8 mouse cellular contexts compared by ENCODE assay signal in genomic region chr3:159495243-159495801, GRCm38 (mm10). TPM values are rescaled to one million over a fixed set of nuclear protein-coding genes. Genes with fewer than 3 reads are reported as not detected.
A peak's percentile ranks its signal among the peaks of the same experiment; 100 is the strongest.
DNase-seq lines count a peak whose midpoint lies in the region; ATAC-seq and TF ChIP-seq lines count a peak whose summit lies in the region.

TSS of gene Depdc1a (plus strand) at chr3:159495433.

- H3K9ac ChIP-seq in heart, embryonic 11.5 days (ENCODE audit: low read depth, low read length): peak within 1 kb of the TSS; percentile 79
- H3K9ac ChIP-seq in kidney, embryonic 16.5 days (replicated peaks; ENCODE audit: low read length): peak within 1 kb of the TSS; percentile 77
- H3K9ac ChIP-seq in liver, adult 2 months (ENCODE audit: low read depth, low read length): peak within 1 kb of the TSS; percentile 61

- H3K27ac ChIP-seq in heart, embryonic 11.5 days (ENCODE audit: low read depth, low read length): peak within 1 kb of the TSS; percentile 50; the same call in 1 of the 2 replicates
- no peak within 1 kb of the TSS for H3K27ac ChIP-seq in kidney, embryonic 16.5 days (ENCODE audit: low read length)
- no peak within 1 kb of the TSS for H3K27ac ChIP-seq in liver, adult 2 months (replicated peaks; ENCODE audit: insufficient read depth, low read depth, low read length)

- peaks cover 10% of the 10 kb centered on the region for H3K4me1 ChIP-seq in erythroblast, embryonic 14.5 days (ENCODE audit: control insufficient read depth)
- 0 out of 2 replicates have a peak, but pooled peaks cover 2% of the 10 kb centered on the region for H3K4me1 ChIP-seq in heart, embryonic 11.5 days (ENCODE audit: control insufficient read depth, insufficient read depth, low read length)
- H3K4me1 ChIP-seq in kidney, embryonic 16.5 days (ENCODE audit: insufficient read depth, low read length): peaks cover 5% of the 10 kb centered on the region; the same call in 1 of the 2 replicates
- no peaks in the 10 kb centered on the region for H3K4me1 ChIP-seq in liver, adult 2 months (ENCODE audit: control insufficient read depth, insufficient read depth, low read length)

- peak; percentile 100 for ATAC-seq in heart, embryonic 11.5 days (replicated peaks; ENCODE audit: insufficient number of reproducible peaks, low FRiP score, low TSS enrichment)
- ATAC-seq in kidney, embryonic 16.5 days (ENCODE audit: low FRiP score, low TSS enrichment): peak; percentile 100

- peaks cover 51% of the 10 kb centered on the region for H3K79me2 ChIP-seq in C2C12 (ENCODE audit: control insufficient read depth, insufficient read depth)
- H3K79me2 ChIP-seq in liver, adult 2 months (ENCODE audit: control insufficient read depth, insufficient read depth, low read length): no peaks in the 10 kb centered on the region
- H3K79me2 ChIP-seq in myocyte (ENCODE audit: control insufficient read depth, insufficient read depth): peaks cover 37% of the 10 kb centered on the region

- peak within 1 kb of the TSS; percentile 60 for H3K4me3 ChIP-seq in C2C12 (ENCODE audit: insufficient read depth, poor library complexity, severe bottlenecking)
- peak within 1 kb of the TSS; percentile 94 for H3K4me3 ChIP-seq in erythroblast, embryonic 14.5 days (replicated peaks)
- H3K4me3 ChIP-seq in heart, embryonic 11.5 days (ENCODE audit: low read depth, low read length): peak within 1 kb of the TSS; percentile 63
- peak within 1 kb of the TSS; percentile 55 for H3K4me3 ChIP-seq in kidney, embryonic 16.5 days (ENCODE audit: low read length)
- peak within 1 kb of the TSS; percentile 67 for H3K4me3 ChIP-seq in liver, adult 2 months (ENCODE audit: insufficient read depth, low read depth, low read length)
- peak within 1 kb of the TSS; percentile 58 for H3K4me3 ChIP-seq in myocyte

- H3K4me2 ChIP-seq in heart, embryonic 11.5 days: peak within 1 kb of the TSS; percentile 71
- H3K4me2 ChIP-seq in kidney, embryonic 16.5 days (replicated peaks; ENCODE audit: low read depth, low read length): peak within 1 kb of the TSS; percentile 60
- H3K4me2 ChIP-seq in myocyte (ENCODE audit: low read depth): peak within 1 kb of the TSS; percentile 61

- TF ChIP-seq CTCF in C2C12 (IDR thresholded peaks at IDR 0.05; ENCODE audit: control insufficient read depth, insufficient read depth, insufficient read length): no peak
- no peak for TF ChIP-seq CTCF in brain, embryonic 14.5 days (IDR thresholded peaks at IDR 0.05; ENCODE audit: borderline replicate concordance, extremely low read depth, insufficient read depth, insufficient read length)
- TF ChIP-seq CTCF in liver, adult 2 months (IDR thresholded peaks at IDR 0.05; ENCODE audit: low read depth, low read length): no peak

- H3ac ChIP-seq in C2C12 (ENCODE audit: control insufficient read depth, insufficient read length, low read depth): peak within 1 kb of the TSS; percentile 88
- H3ac ChIP-seq in myocyte (ENCODE audit: control insufficient read depth, insufficient read length): peak within 1 kb of the TSS; percentile 22

- H3K79me3 ChIP-seq in C2C12 (ENCODE audit: low read depth): peaks cover 36% of the 10 kb centered on the region

- peak; percentile 35; the same call in 1 of the 2 replicates for TF ChIP-seq POLR2A in brain, embryonic 14.5 days (IDR thresholded peaks at IDR 0.05; ENCODE audit: borderline replicate concordance, extremely low read depth, insufficient read depth, insufficient read length, poor library complexity, severe bottlenecking)
- 0 out of 2 replicates have a peak, but pooled peaks have one; percentile 20 for TF ChIP-seq POLR2A in liver, adult 2 months (IDR thresholded peaks at IDR 0.05; ENCODE audit: extremely low read depth, insufficient read depth, low read length)
- peak; percentile 78 for TF ChIP-seq POLR2A in myocyte (IDR thresholded peaks at IDR 0.05; ENCODE audit: insufficient read length, low read depth)

- no peaks in the 10 kb centered on the region for H3K9me3 ChIP-seq in erythroblast, embryonic 14.5 days (ENCODE audit: control insufficient read depth, low read length)
- no peaks in the 10 kb centered on the region for H3K9me3 ChIP-seq in heart, embryonic 11.5 days (replicated peaks; ENCODE audit: control insufficient read depth, low read length)
- H3K9me3 ChIP-seq in kidney, embryonic 16.5 days (ENCODE audit: low read length): no peaks in the 10 kb centered on the region

- peaks cover 19% of the 10 kb centered on the region for H3K36me3 ChIP-seq in C2C12 (ENCODE audit: control insufficient read depth, insufficient read depth)
- H3K36me3 ChIP-seq in erythroblast, embryonic 14.5 days (ENCODE audit: control insufficient read depth): peaks cover 24% of the 10 kb centered on the region
- H3K36me3 ChIP-seq in heart, embryonic 11.5 days (ENCODE audit: control insufficient read depth, insufficient read depth, low read length): peaks cover 2% of the 10 kb centered on the region; the same call in 1 of the 2 replicates
- H3K36me3 ChIP-seq in kidney, embryonic 16.5 days (ENCODE audit: insufficient read depth, low read length): 0 out of 2 replicates have a peak, but pooled peaks cover 4% of the 10 kb centered on the region
- no peaks in the 10 kb centered on the region for H3K36me3 ChIP-seq in liver, adult 2 months (ENCODE audit: control insufficient read depth, insufficient read depth, low read length)
- H3K36me3 ChIP-seq in myocyte (ENCODE audit: control insufficient read depth, insufficient read depth): no peaks in the 10 kb centered on the region
- no peaks in the 10 kb centered on the region for H3K36me3 ChIP-seq in splenic B cell, adult 2 months (ENCODE audit: control insufficient read depth, insufficient read depth, low read length, poor library complexity, severe bottlenecking)

- peak; percentile 98 for DNase-seq in brain, embryonic 14.5 days (ENCODE audit: low read depth)
- DNase-seq in liver, adult 2 months (ENCODE audit: extremely low read depth, low read depth, low spot score): peak; percentile 68
- peak; percentile 93 for DNase-seq in splenic B cell, adult 2 months (ENCODE audit: low read depth, low spot score)

- WGBS in heart, embryonic 11.5 days (ENCODE audit: insufficient replicate concordance): under 1% methylated on average over 28 of the region's 28 CpGs
- under 1% methylated on average over 28 of the region's 28 CpGs for WGBS in kidney, embryonic 16.5 days
- under 1% methylated on average over 28 of the region's 28 CpGs for WGBS in liver, adult 2 months

- no peaks in the 10 kb centered on the region for H3K27me3 ChIP-seq in C2C12 (ENCODE audit: control insufficient read depth, insufficient read depth, insufficient read length)
- no peaks in the 10 kb centered on the region; the same call in 1 of the 2 replicates for H3K27me3 ChIP-seq in erythroblast, embryonic 14.5 days (ENCODE audit: control insufficient read depth)
- H3K27me3 ChIP-seq in heart, embryonic 11.5 days (ENCODE audit: control insufficient read depth, insufficient read depth, low read length): no peaks in the 10 kb centered on the region
- H3K27me3 ChIP-seq in kidney, embryonic 16.5 days (ENCODE audit: insufficient read depth, low read length): no peaks in the 10 kb centered on the region
- no peaks in the 10 kb centered on the region for H3K27me3 ChIP-seq in liver, adult 2 months (ENCODE audit: control insufficient read depth, insufficient read depth, low read length)
- H3K27me3 ChIP-seq in myocyte (ENCODE audit: control insufficient read depth, insufficient read depth, insufficient read length): no peaks in the 10 kb centered on the region
- no peaks in the 10 kb centered on the region for H3K27me3 ChIP-seq in splenic B cell, adult 2 months (ENCODE audit: control insufficient read depth, insufficient read depth, low read length, poor library complexity, severe bottlenecking)

TF ChIP-seq in C2C12, 6 proteins besides CTCF, POLR2A, EP300 and RAD21:
- TF ChIP-seq USF1 (IDR thresholded peaks at IDR 0.05; ENCODE audit: low read depth): peak; percentile 97
- TF ChIP-seq FOSL1 (IDR thresholded peaks at IDR 0.05; ENCODE audit: insufficient read depth, low read length, poor library complexity, severe bottlenecking): no peak

TF ChIP-seq in myocyte, 11 proteins besides CTCF, POLR2A, EP300 and RAD21:
- TF ChIP-seq USF1 (IDR thresholded peaks at IDR 0.05; ENCODE audit: low read depth): peak; percentile 99
- TF ChIP-seq TCF3 (IDR thresholded peaks at IDR 0.05; ENCODE audit: insufficient read length, low read depth): no peak
- no peak for TF ChIP-seq TCF12 (IDR thresholded peaks at IDR 0.05; ENCODE audit: insufficient read depth, poor library complexity, severe bottlenecking)
- no peak for TF ChIP-seq MYOG (IDR thresholded peaks at IDR 0.05; ENCODE audit: control insufficient read depth in 1 of 3, insufficient read depth in 1 of 3, insufficient read length in 2 of 3, low read depth in 2 of 3)
- TF ChIP-seq MYOD1 (IDR thresholded peaks at IDR 0.05; ENCODE audit: control insufficient read depth in 1 of 3, insufficient read length in 2 of 3, low read depth in 2 of 3): no peak
- peak; percentile 16 for TF ChIP-seq SRF (IDR thresholded peaks at IDR 0.05; ENCODE audit: control insufficient read depth, insufficient read length, low read depth)
- TF ChIP-seq E2F4 (IDR thresholded peaks at IDR 0.05; ENCODE audit: insufficient read depth): peak; percentile 93
- TF ChIP-seq POLR2AphosphoS2 (IDR thresholded peaks at IDR 0.05; ENCODE audit: insufficient read length, low read depth): peak; percentile 82
- no peak for TF ChIP-seq CEBPB (IDR thresholded peaks at IDR 0.05; ENCODE audit: insufficient read depth, poor library complexity, severe bottlenecking)

RNA-seq across cellular contexts. Expression of gene Depdc1a, which starts in this region (rescaled TPM):
- polyA plus RNA-seq in C2C12 (2012; fragmentation: generic; extraction: Trizol) (6.1 TPM), myocyte (2012; fragmentation: generic; extraction: Trizol) (3.4 TPM)
- 4.7 and 8.0 TPM in 2 replicates for polyA plus RNA-seq in brain, embryonic 14.5 days (2012; rRNA removed)
- 0.23 and 0.44 TPM in 2 replicates for polyA plus RNA-seq in erythroblast, embryonic 14.5 days (2012)
- 35.1 and 39.4 TPM in 2 replicates for polyA plus RNA-seq in heart, embryonic 11.5 days (2014; fragmentation: Nextera tagmentation; extraction: Ambion mirVana)
- polyA plus RNA-seq in kidney, embryonic 16.5 days (2015; fragmentation: Nextera tagmentation; extraction: Ambion mirVana): 34.5 and 36.3 TPM in 2 replicates
- total RNA-seq in liver, adult 2 months (2014; rRNA removed): 0.09 and 0.60 TPM in 2 replicates
- polyA plus RNA-seq in liver, adult 2 months (2012; rRNA removed): not detected in 2 replicates

Comparison
In these comparisons a context has a peak if more than half of its experiments do, and no peak if none do; other contexts are left out.
1. Peak in DNase-seq, H3K4me3 ChIP-seq and H3K9ac ChIP-seq in liver, adult 2 months; RNA of the gene not detected or under 1 TPM.
2. POLR2A ChIP-seq: peak in every context shown above with its lines; median percentile 78 in myocyte; 35 in brain, embryonic 14.5 days; 20 in liver, adult 2 months.